Mouse (Mus musculus) testis, adult 2 months (tissue): ENCODE results near the gene Zfp141. TPM values are rescaled to one million over a fixed set of nuclear protein-coding genes. Genes with fewer than 3 reads are reported as not detected.

Experiments used
- H3K27ac ChIP-seq: fragments of 200-500 bp; 2 replicates; pipeline ENCODE4 v1.5.1; 2012; ENCODE audit warnings: low read depth, low read length; ENCODE audit not compliant: control insufficient read depth, insufficient read depth
- H3K27me3 ChIP-seq: fragments of 200-500 bp; 2 replicates; pipeline ENCODE4 v1.6.1; 2012; ENCODE audit warnings: mild to moderate bottlenecking, low read length, moderate library complexity; ENCODE audit not compliant: control insufficient read depth, insufficient read depth
- H3K36me3 ChIP-seq: fragments of 200-500 bp; 2 replicates; pipeline ENCODE4 v1.6.1; 2012; ENCODE audit warnings: mild to moderate bottlenecking, low read length; ENCODE audit not compliant: control insufficient read depth, insufficient read depth
- H3K4me1 ChIP-seq: fragments of 200-500 bp; 2 replicates; pipeline ENCODE4 v1.6.1; 2012; ENCODE audit warnings: low read length; ENCODE audit not compliant: control insufficient read depth, insufficient read depth
- H3K4me3 ChIP-seq: fragments of 200-500 bp; 2 replicates; pipeline ENCODE4 v1.5.1; 2012; ENCODE audit warnings: low read depth, mild to moderate bottlenecking, low read length, moderate library complexity, mixed read lengths; ENCODE audit not compliant: control insufficient read depth
- CTCF ChIP-seq: fragments of 200-500 bp; IDR thresholded peaks from 2 replicates; pipeline ENCODE4 v1.5.1; 2012; ENCODE audit warnings: low read depth, mild to moderate bottlenecking, inconsistent platforms, low read length, moderate library complexity; ENCODE audit not compliant: control insufficient read depth, insufficient read depth, insufficient replicate concordance
- POLR2A ChIP-seq: fragments of 200-500 bp; IDR thresholded peaks from 2 replicates; pipeline ENCODE4 v1.6.1; 2012; ENCODE audit warnings: low read depth, mild to moderate bottlenecking, inconsistent platforms, low read length, moderate library complexity; ENCODE audit not compliant: control insufficient read depth
- polyA plus RNA-seq: library from polyadenylated mRNA; depleted of rRNA; stranded (reverse); fragments of >200 nt; gene quantifications from 2 replicates; pipeline ENCODE4 v1.2.3, GENCODE M21; 2012; rRNA removed

Gene Zfp141
- polyA plus RNA-seq, 1 experiment: 6.2 TPM

DNA sequence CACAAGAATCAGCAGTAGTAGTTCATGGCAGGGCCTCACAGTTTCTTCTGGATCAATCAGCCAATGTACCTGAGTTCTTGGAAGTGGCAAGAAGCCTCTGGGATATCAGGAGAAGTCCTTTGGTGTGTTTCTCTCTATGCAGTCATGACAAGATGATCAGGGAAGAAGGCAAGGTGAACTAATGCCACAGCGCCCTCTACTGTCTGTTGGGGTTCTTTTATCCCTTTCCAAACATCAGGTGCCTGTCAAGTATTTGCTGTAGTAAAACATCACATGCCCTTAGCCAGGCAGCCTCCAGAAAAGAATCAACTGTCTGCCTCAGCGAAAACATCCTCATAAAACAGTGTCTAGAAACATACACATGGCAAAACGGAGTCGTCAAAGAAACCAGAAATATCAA, 50.9 kb downstream of the Zfp141 start:
- Histone ChIP-seq H3K27me3 (no peaks in the 10 kb centered on the region), H3K4me1 (no peaks in the 10 kb centered on the region), H3K36me3 (no peaks in the 10 kb centered on the region), H3K27ac (no peak overlapping the region), H3K4me3 (no peak overlapping the region)
- TF ChIP-seq CTCF: no peak
- TF ChIP-seq POLR2A: no peak

DNA sequence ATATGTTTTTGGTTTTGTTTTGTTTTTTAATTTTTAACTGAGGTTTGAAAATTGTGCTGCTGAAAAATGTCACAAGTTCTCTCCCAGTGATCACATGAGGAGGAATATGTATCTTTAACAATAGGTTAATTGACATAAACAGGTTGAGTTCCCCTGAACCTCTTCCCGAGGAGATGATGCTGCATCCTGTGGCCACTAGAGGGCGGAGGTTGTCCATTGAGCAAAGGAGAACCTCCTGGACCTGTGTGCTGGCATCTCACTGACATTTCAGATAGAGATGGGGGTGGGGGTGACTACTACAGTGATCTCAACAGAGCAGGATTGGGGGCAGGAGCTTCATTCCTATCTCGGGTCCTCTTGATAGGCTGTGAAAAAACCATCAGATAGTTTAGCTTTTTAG, 54.9 kb downstream of the Zfp141 start:
- Histone ChIP-seq H3K4me1 (no peaks in the 10 kb centered on the region), H3K27me3 (no peaks in the 10 kb centered on the region), H3K36me3 (no peaks in the 10 kb centered on the region), H3K4me3 (no peak overlapping the region), H3K27ac (no peak overlapping the region)
- peak; percentile 70; the same call in 1 of the 2 replicates for TF ChIP-seq CTCF
- TF ChIP-seq POLR2A: no peak

DNA sequence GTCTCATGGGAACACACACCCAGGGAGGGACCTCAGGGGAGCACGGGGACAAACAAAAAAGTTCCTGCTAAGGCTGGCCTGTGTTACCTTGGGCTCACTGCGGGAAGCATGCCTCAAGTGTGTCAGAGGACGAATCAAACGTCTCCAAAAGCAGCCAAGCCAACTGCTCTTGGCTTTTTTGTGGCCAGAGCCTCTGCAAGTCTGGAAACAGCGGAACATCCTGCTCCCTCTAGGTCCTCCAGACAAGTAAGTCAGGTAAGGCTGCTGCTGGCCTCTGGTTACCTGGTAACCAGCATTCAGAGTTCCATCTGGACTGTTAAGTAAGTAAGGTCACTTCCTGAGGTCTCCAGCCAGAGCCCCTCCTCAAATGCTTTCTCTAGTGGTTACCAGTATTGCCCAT, 57.7 kb downstream of the Zfp141 start, which contains the start of gene 4933421I07Rik:
Gene 4933421I07Rik (minus strand): TSS at position 271 of the 400 bp plus-strand sequence.
- TF ChIP-seq POLR2A (peak; percentile 52; the same call in 1 of the 2 replicates), CTCF (no peak)
- no peak within 1 kb of the TSS for H3K27ac ChIP-seq
- peak within 1 kb of the TSS; percentile 89 for H3K4me3 ChIP-seq
- H3K4me1 ChIP-seq: no peaks in the 10 kb centered on the region
- no peaks in the 10 kb centered on the region for H3K36me3 ChIP-seq
- H3K27me3 ChIP-seq: no peaks in the 10 kb centered on the region

DNA sequence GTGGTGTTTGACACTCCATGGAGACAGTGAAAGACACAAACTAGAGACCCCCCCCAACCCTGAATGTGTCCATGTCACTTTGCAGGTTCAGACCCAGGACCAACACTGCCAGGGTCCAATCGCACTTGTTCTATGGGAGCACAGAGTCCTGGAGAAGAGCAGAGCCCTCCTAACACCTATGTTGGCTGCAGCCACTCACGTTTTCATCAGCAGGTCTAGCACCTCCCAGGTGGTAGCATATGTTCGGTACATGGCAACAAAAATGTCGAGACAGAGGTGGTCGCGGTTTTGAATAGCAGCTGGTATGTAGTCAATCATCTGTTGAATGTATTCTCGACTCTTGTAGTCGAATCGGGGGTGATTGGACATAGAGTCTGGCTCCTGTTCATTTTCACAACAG, 58.2 kb downstream of the Zfp141 start:
- H3K36me3 ChIP-seq: no peaks in the 10 kb centered on the region

More for the DNA sequence above, 58.2 kb downstream of the Zfp141 start:
- peak overlapping the region; percentile 89 for H3K4me3 ChIP-seq
- TF ChIP-seq CTCF: no peak
- TF ChIP-seq POLR2A: no peak
- H3K27me3 ChIP-seq: no peaks in the 10 kb centered on the region
- no peak overlapping the region for H3K27ac ChIP-seq
- no peaks in the 10 kb centered on the region for H3K4me1 ChIP-seq

Other genes starting within 250 kb of the Zfp141 start
- not detected in 2 replicates for gene Vmn2r61, start 245.7 kb downstream of the Zfp141 start, polyA plus RNA-seq
- 32.9 and 37.1 TPM in 2 replicates for gene 4933421I07Rik, start 57.6 kb downstream of the Zfp141 start, polyA plus RNA-seq
- gene Gm21028, start 72.8 kb upstream of the Zfp141 start, polyA plus RNA-seq: not detected in 2 replicates
- gene Zfp977, start 86.8 kb upstream of the Zfp141 start, polyA plus RNA-seq: 0.47 and 0.85 TPM in 2 replicates
- gene Zfp976, start 136.8 kb upstream of the Zfp141 start, polyA plus RNA-seq: 0.43 and 0.57 TPM in 2 replicates
- 0.32 and 0.75 TPM in 2 replicates for gene Zfp975, start 187.0 kb upstream of the Zfp141 start, polyA plus RNA-seq
- 1.4 TPM in 2 replicates for gene Gm17067, start 221.3 kb upstream of the Zfp141 start, polyA plus RNA-seq